Mouse (Mus musculus): ENCODE measurements around the gene Adssl1. TPM values are rescaled to one million over a fixed set of nuclear protein-coding genes. Genes with fewer than 3 reads are reported as not detected.

Adssl1 gene
- polyA plus RNA-seq, 1 experiment from 2014 or later: 93.7 TPM

- ATAC-seq (replicated peaks; ENCODE audit: insufficient number of reproducible peaks, insufficient read depth, low FRiP score, low read depth): no peak
- H3K36me3 ChIP-seq: no peaks in the 10 kb centered on the region
- peaks cover 54% of the 10 kb centered on the region for H3K4me1 ChIP-seq (replicated peaks)
- no peak overlapping the region for H3K9ac ChIP-seq
- H3K4me2 ChIP-seq: no peak overlapping the region
- no peaks in the 10 kb centered on the region for H3K9me3 ChIP-seq (replicated peaks)
- H3K27ac ChIP-seq: no peak overlapping the region
- WGBS: 60% methylated on average over 7 of the region's 7 CpGs
- H3K27me3 ChIP-seq: no peaks in the 10 kb centered on the region
- H3K4me3 ChIP-seq: no peak overlapping the region
Measured at GRCm38 (mm10) chr12:112627097-112627881, 7.4 kb downstream of the Adssl1 start.

GRCm38 (mm10) chr12:112628197-112628596 lies 8.4 kb downstream of the Adssl1 start:
- ATAC-seq (replicated peaks; ENCODE audit: insufficient number of reproducible peaks, insufficient read depth, low FRiP score, low read depth): no peak
- WGBS: 71% methylated on average over 6 of the region's 6 CpGs
- Histone ChIP-seq H3K9ac (no peak overlapping the region), H3K9me3 (replicated peaks) (no peaks in the 10 kb centered on the region), H3K27me3 (no peaks in the 10 kb centered on the region), H3K36me3 (no peaks in the 10 kb centered on the region), H3K4me2 (no peak overlapping the region), H3K27ac (peak overlapping the region; percentile 57), H3K4me1 (replicated peaks) (peaks cover 48% of the 10 kb centered on the region), H3K4me3 (no peak overlapping the region)

- H3K4me3 ChIP-seq: peak overlapping the region; percentile 33
- H3K27ac ChIP-seq: peak overlapping the region; percentile 57
- no peaks in the 10 kb centered on the region for H3K9me3 ChIP-seq (replicated peaks)
- peak overlapping the region; percentile 39; the same call in 1 of the 2 replicates for H3K9ac ChIP-seq
- peak; percentile 85 for ATAC-seq (replicated peaks; ENCODE audit: insufficient number of reproducible peaks, insufficient read depth, low FRiP score, low read depth)
- peak overlapping the region; percentile 63 for H3K4me2 ChIP-seq
- H3K27me3 ChIP-seq: no peaks in the 10 kb centered on the region
- H3K36me3 ChIP-seq: no peaks in the 10 kb centered on the region
- peaks cover 39% of the 10 kb centered on the region for H3K4me1 ChIP-seq (replicated peaks)
- WGBS: 15% methylated on average over 19 of the region's 19 CpGs
Measured at GRCm38 (mm10) chr12:112628928-112629721, 9.3 kb downstream of the Adssl1 start.

GRCm38 (mm10) chr12:112630029-112630428 lies 10.2 kb downstream of the Adssl1 start:
- H3K4me1 ChIP-seq (replicated peaks): peaks cover 36% of the 10 kb centered on the region
- H3K9ac ChIP-seq: no peak overlapping the region
- H3K36me3 ChIP-seq: no peaks in the 10 kb centered on the region
- H3K9me3 ChIP-seq (replicated peaks): no peaks in the 10 kb centered on the region
- WGBS: 92% methylated on average over 12 of the region's 12 CpGs
- no peak overlapping the region for H3K27ac ChIP-seq
- no peaks in the 10 kb centered on the region for H3K27me3 ChIP-seq
- no peak for ATAC-seq (replicated peaks; ENCODE audit: insufficient number of reproducible peaks, insufficient read depth, low FRiP score, low read depth)
- no peak overlapping the region for H3K4me3 ChIP-seq
- H3K4me2 ChIP-seq: no peak overlapping the region

GRCm38 (mm10) chr12:112630796-112631195 lies 11.0 kb downstream of the Adssl1 start:
- Histone ChIP-seq H3K9me3 (replicated peaks) (no peaks in the 10 kb centered on the region), H3K27me3 (no peaks in the 10 kb centered on the region), H3K27ac (no peak overlapping the region), H3K36me3 (no peaks in the 10 kb centered on the region; the same call in 1 of the 2 replicates), H3K9ac (no peak overlapping the region), H3K4me2 (no peak overlapping the region), H3K4me1 (replicated peaks) (peaks cover 35% of the 10 kb centered on the region), H3K4me3 (no peak overlapping the region)
- 76% methylated on average over 5 of the region's 5 CpGs for WGBS
- ATAC-seq (replicated peaks; ENCODE audit: insufficient number of reproducible peaks, insufficient read depth, low FRiP score, low read depth): no peak

GRCm38 (mm10) chr12:112631472-112631871 lies 11.6 kb downstream of the Adssl1 start:
- Histone ChIP-seq H3K36me3 (peaks cover 6% of the 10 kb centered on the region; the same call in 1 of the 2 replicates), H3K9me3 (replicated peaks) (no peaks in the 10 kb centered on the region), H3K9ac (no peak overlapping the region), H3K27ac (no peak overlapping the region), H3K27me3 (no peaks in the 10 kb centered on the region), H3K4me1 (replicated peaks) (peaks cover 28% of the 10 kb centered on the region), H3K4me2 (no peak overlapping the region), H3K4me3 (no peak overlapping the region)
- ATAC-seq (replicated peaks; ENCODE audit: insufficient number of reproducible peaks, insufficient read depth, low FRiP score, low read depth): no peak
- WGBS: 19% methylated on average over 1 of the region's 1 CpGs

- H3K4me1 ChIP-seq (replicated peaks): peaks cover 26% of the 10 kb centered on the region
- no peak overlapping the region for H3K9ac ChIP-seq
- H3K4me2 ChIP-seq: no peak overlapping the region
- 72% methylated on average over 11 of the region's 11 CpGs for WGBS
- ATAC-seq (replicated peaks; ENCODE audit: insufficient number of reproducible peaks, insufficient read depth, low FRiP score, low read depth): no peak
- peaks cover 6% of the 10 kb centered on the region; the same call in 1 of the 2 replicates for H3K36me3 ChIP-seq
- H3K9me3 ChIP-seq (replicated peaks): no peaks in the 10 kb centered on the region
- H3K27ac ChIP-seq: no peak overlapping the region
- H3K4me3 ChIP-seq: no peak overlapping the region
- H3K27me3 ChIP-seq: no peaks in the 10 kb centered on the region
Measured at GRCm38 (mm10) chr12:112632084-112632777, 12.4 kb downstream of the Adssl1 start.

GRCm38 (mm10) chr12:112632907-112633306 lies 13.1 kb downstream of the Adssl1 start:
- H3K27ac ChIP-seq: no peak overlapping the region
- H3K4me2 ChIP-seq: no peak overlapping the region
- 79% methylated on average over 5 of the region's 5 CpGs for WGBS
- H3K27me3 ChIP-seq: no peaks in the 10 kb centered on the region
- ATAC-seq (replicated peaks; ENCODE audit: insufficient number of reproducible peaks, insufficient read depth, low FRiP score, low read depth): no peak
- no peak overlapping the region for H3K4me3 ChIP-seq
- H3K4me1 ChIP-seq (replicated peaks): peaks cover 20% of the 10 kb centered on the region
- no peaks in the 10 kb centered on the region for H3K9me3 ChIP-seq (replicated peaks)
- H3K36me3 ChIP-seq: peaks cover 6% of the 10 kb centered on the region; the same call in 1 of the 2 replicates
- H3K9ac ChIP-seq: no peak overlapping the region

GRCm38 (mm10) chr12:112633686-112634085 lies 13.8 kb downstream of the Adssl1 start:
- Histone ChIP-seq H3K9me3 (replicated peaks) (no peaks in the 10 kb centered on the region), H3K36me3 (peaks cover 6% of the 10 kb centered on the region; the same call in 1 of the 2 replicates), H3K4me3 (no peak overlapping the region), H3K4me1 (replicated peaks) (peaks cover 12% of the 10 kb centered on the region), H3K4me2 (no peak overlapping the region), H3K27ac (no peak overlapping the region), H3K27me3 (no peaks in the 10 kb centered on the region), H3K9ac (no peak overlapping the region)
- no peak for ATAC-seq (replicated peaks; ENCODE audit: insufficient number of reproducible peaks, insufficient read depth, low FRiP score, low read depth)
- 66% methylated on average over 9 of the region's 9 CpGs for WGBS

- Histone ChIP-seq H3K9me3 (replicated peaks) (no peaks in the 10 kb centered on the region), H3K4me3 (no peak overlapping the region), H3K27me3 (no peaks in the 10 kb centered on the region), H3K36me3 (peaks cover 13% of the 10 kb centered on the region; the same call in 1 of the 2 replicates), H3K27ac (no peak overlapping the region), H3K4me1 (replicated peaks) (peaks cover 7% of the 10 kb centered on the region), H3K9ac (no peak overlapping the region), H3K4me2 (no peak overlapping the region)
- 82% methylated on average over 10 of the region's 10 CpGs for WGBS
- no peak for ATAC-seq (replicated peaks; ENCODE audit: insufficient number of reproducible peaks, insufficient read depth, low FRiP score, low read depth)
Measured at GRCm38 (mm10) chr12:112639526-112639925, 19.7 kb downstream of the Adssl1 start.

GRCm38 (mm10) chr12:112643126-112643525 lies 23.3 kb downstream of the Adssl1 start:
- ATAC-seq (replicated peaks; ENCODE audit: insufficient number of reproducible peaks, insufficient read depth, low FRiP score, low read depth): no peak
- H3K4me1 ChIP-seq (replicated peaks): peaks cover 23% of the 10 kb centered on the region
- H3K27me3 ChIP-seq: no peaks in the 10 kb centered on the region
- H3K4me2 ChIP-seq: no peak overlapping the region
- H3K9me3 ChIP-seq (replicated peaks): no peaks in the 10 kb centered on the region
- peaks cover 17% of the 10 kb centered on the region; the same call in 1 of the 2 replicates for H3K36me3 ChIP-seq
- H3K9ac ChIP-seq: no peak overlapping the region
- H3K4me3 ChIP-seq: no peak overlapping the region
- 83% methylated on average over 6 of the region's 6 CpGs for WGBS
- no peak overlapping the region for H3K27ac ChIP-seq
